Mouse (Mus musculus) MEL (cell line): ENCODE results near the gene Rnase12.

Experiments
- CTCF ChIP-seq, 3 experiments: IDR thresholded peaks in 2 of 3; conservative IDR thresholded peaks in 1 of 3; 2 replicates each; pipeline ENCODE4 v1.5.1; 2011 to 2012; ENCODE audit warnings: low read length in 3 of 3, low read depth in 2 of 3, mild to moderate bottlenecking in 2 of 3, improper control_type of control experiment in 1 of 3, inconsistent platforms in 1 of 3, mixed read lengths in 1 of 3, moderate library complexity in 1 of 3; ENCODE audit not compliant: control insufficient read depth in 1 of 3, insufficient read depth in 1 of 3, poor library complexity in 1 of 3, severe bottlenecking in 1 of 3
- EP300 ChIP-seq, 2 experiments: IDR thresholded peaks; 2 replicates each; pipeline ENCODE4 v1.6.1; 2011; ENCODE audit warnings: improper control_type of control experiment in 2 of 2, low read length in 2 of 2, low read depth in 1 of 2, mild to moderate bottlenecking in 1 of 2
- MAX ChIP-seq: IDR thresholded peaks from 2 replicates; pipeline ENCODE4 v1.6.1; 2011; ENCODE audit warnings: low read length, improper control_type of control experiment
- POLR2A ChIP-seq, 2 experiments: IDR thresholded peaks; 2 replicates each; pipeline ENCODE4 v1.6.1; 2011 to 2012; ENCODE audit warnings: low read length in 2 of 2, mild to moderate bottlenecking in 2 of 2, control low read depth in 1 of 2, improper control_type of control experiment in 1 of 2, low read depth in 1 of 2, moderate library complexity in 1 of 2; ENCODE audit not compliant: control insufficient read depth in 1 of 2, insufficient read depth in 1 of 2, poor library complexity in 1 of 2
- TAL1 ChIP-seq: IDR thresholded peaks from 2 replicates; pipeline ENCODE4 v1.6.1; 2012; ENCODE audit warnings: mild to moderate bottlenecking, inconsistent platforms, low read length, moderate library complexity, mixed read lengths
- USF1 ChIP-seq: IDR thresholded peaks from 2 replicates; pipeline ENCODE4 v1.6.1; 2014; ENCODE audit warnings: low read depth, mild to moderate bottlenecking, inconsistent platforms, low read length, improper control_type of control experiment, moderate library complexity

- TF ChIP-seq CTCF (IDR thresholded peaks at IDR 0.05 in 2 of 3, conservative IDR thresholded peaks at IDR 0.05 in 1 of 3; ENCODE audit: control insufficient read depth in 1 of 3, insufficient read depth in 1 of 3, low read depth in 2 of 3, low read length in 3 of 3, poor library complexity in 1 of 3, severe bottlenecking in 1 of 3) (no peak), MAX (no peak), EP300 (IDR thresholded peaks at IDR 0.05; ENCODE audit: low read depth in 1 of 2, low read length in 2 of 2) (no peak), USF1 (no peak), POLR2A (IDR thresholded peaks at IDR 0.05; ENCODE audit: control insufficient read depth in 1 of 2, insufficient read depth in 1 of 2, low read depth in 1 of 2, low read length in 2 of 2, poor library complexity in 1 of 2) (no peak), TAL1 (no peak)
These were observed 28.4 kb upstream of the Rnase12 start for GRCm38 (mm10) chr14:51085911-51086310.
